Mouse (Mus musculus) heart, embryonic 14.5 days (tissue): ENCODE results near the gene Nudt6. TPM values are rescaled to one million over a fixed set of nuclear protein-coding genes. Genes with fewer than 3 reads are reported as not detected.

Experiments
- ATAC-seq: fragments of 200-750 bp; cut with Nextera tagmentation; 2 replicates; pipeline ENCODE4 v1.8.0; 2017; ENCODE audit warnings: low read depth, moderate TSS enrichment; ENCODE audit not compliant: insufficient number of reproducible peaks, insufficient read depth, low FRiP score
- H3K27ac ChIP-seq, 2 experiments: fragments of 200-500 bp in 1 of 2; fragments of 300-500 bp in 1 of 2; sonication (generic) in 1 of 2; replicated peaks in 1 of 2; 2 replicates each; pipeline ENCODE4 v1.5.1; 2012 to 2014; ENCODE audit warnings: low read depth in 2 of 2, low read length in 2 of 2, control low read depth in 1 of 2, mild to moderate bottlenecking in 1 of 2, mixed read lengths in 1 of 2; ENCODE audit not compliant: control insufficient read depth in 1 of 2, insufficient read depth in 1 of 2
- H3K27me3 ChIP-seq: fragments of 300-500 bp; sonication (generic); 2 replicates; pipeline ENCODE4 v1.6.1; 2014; ENCODE audit warnings: mild to moderate bottlenecking, low read length, control low read depth; ENCODE audit not compliant: control insufficient read depth, insufficient read depth
- H3K36me3 ChIP-seq: fragments of 300-500 bp; sonication (generic); 2 replicates; pipeline ENCODE4 v1.6.1; 2014; ENCODE audit warnings: mild to moderate bottlenecking, control low read depth, low read length, mixed read lengths; ENCODE audit not compliant: control insufficient read depth, insufficient read depth
- H3K4me1 ChIP-seq, 2 experiments: fragments of 200-500 bp in 1 of 2; fragments of 300-500 bp in 1 of 2; sonication (generic) in 1 of 2; 2 replicates each; pipeline ENCODE4 v1.6.1; 2012 to 2014; ENCODE audit warnings: low read length in 2 of 2, control low read depth in 1 of 2, mixed read lengths in 1 of 2; ENCODE audit not compliant: control insufficient read depth in 2 of 2, insufficient read depth in 2 of 2
- H3K4me2 ChIP-seq: fragments of 300-500 bp; sonication (generic); 2 replicates; pipeline ENCODE4 v1.6.1; 2014; ENCODE audit warnings: mild to moderate bottlenecking, low read length
- H3K4me3 ChIP-seq, 2 experiments: fragments of 200-500 bp in 1 of 2; fragments of 300-500 bp in 1 of 2; sonication (generic) in 1 of 2; 2 replicates each; pipeline ENCODE4 v1.5.1; 2012 to 2014; ENCODE audit warnings: low read length in 2 of 2, mild to moderate bottlenecking in 2 of 2, control low read depth in 1 of 2, low read depth in 1 of 2, moderate library complexity in 1 of 2; ENCODE audit not compliant: control insufficient read depth in 1 of 2, insufficient read depth in 1 of 2
- H3K9ac ChIP-seq: fragments of 300-500 bp; sonication (generic); 2 replicates; pipeline ENCODE4 v1.6.1; 2014; ENCODE audit warnings: mild to moderate bottlenecking, low read length
- H3K9me3 ChIP-seq: fragments of 300-500 bp; sonication (generic); 2 replicates; pipeline ENCODE4 v1.6.1; 2016; ENCODE audit warnings: low read length, control low read depth; ENCODE audit not compliant: control insufficient read depth
- WGBS: fragments of 180-500 bp; shearing (Covaris S2); extraction: QIAGEN DNeasy Blood & Tissue Kit; methylation state at CpG from one replicate; pipeline ENCODE4 v1.1.7; 2014; 5-methylcytosine and 5-hydroxymethylcytosine counted together
- polyA plus RNA-seq: library from polyadenylated mRNA; unstranded; fragments of >200 nt; fragmentation: Nextera tagmentation; extraction: Ambion mirVana; gene quantifications from 2 replicates; pipeline ENCODE4 v1.2.1, GENCODE M21; 2014

Nudt6 gene
- polyA plus RNA-seq, 1 experiment from 2014 or later = 13.6 TPM

GRCm38 (mm10) chr3:37381457-37381856 lies 38.6 kb downstream of the Nudt6 start:
- H3K4me1 ChIP-seq = peaks cover 20 to 22% of the 10 kb centered on the region in 2 experiments
- 74% methylated on average over 6 of the region's 6 CpGs for WGBS
- no peak for ATAC-seq
- H3K9me3 ChIP-seq = no peaks in the 10 kb centered on the region
- H3K9ac ChIP-seq = no peak overlapping the region
- H3K4me2 ChIP-seq = no peak overlapping the region
- no peaks in the 10 kb centered on the region for H3K36me3 ChIP-seq
- H3K4me3 ChIP-seq = no peak overlapping the region
- no peak overlapping the region for H3K27ac ChIP-seq
- no peaks in the 10 kb centered on the region for H3K27me3 ChIP-seq

DNA sequence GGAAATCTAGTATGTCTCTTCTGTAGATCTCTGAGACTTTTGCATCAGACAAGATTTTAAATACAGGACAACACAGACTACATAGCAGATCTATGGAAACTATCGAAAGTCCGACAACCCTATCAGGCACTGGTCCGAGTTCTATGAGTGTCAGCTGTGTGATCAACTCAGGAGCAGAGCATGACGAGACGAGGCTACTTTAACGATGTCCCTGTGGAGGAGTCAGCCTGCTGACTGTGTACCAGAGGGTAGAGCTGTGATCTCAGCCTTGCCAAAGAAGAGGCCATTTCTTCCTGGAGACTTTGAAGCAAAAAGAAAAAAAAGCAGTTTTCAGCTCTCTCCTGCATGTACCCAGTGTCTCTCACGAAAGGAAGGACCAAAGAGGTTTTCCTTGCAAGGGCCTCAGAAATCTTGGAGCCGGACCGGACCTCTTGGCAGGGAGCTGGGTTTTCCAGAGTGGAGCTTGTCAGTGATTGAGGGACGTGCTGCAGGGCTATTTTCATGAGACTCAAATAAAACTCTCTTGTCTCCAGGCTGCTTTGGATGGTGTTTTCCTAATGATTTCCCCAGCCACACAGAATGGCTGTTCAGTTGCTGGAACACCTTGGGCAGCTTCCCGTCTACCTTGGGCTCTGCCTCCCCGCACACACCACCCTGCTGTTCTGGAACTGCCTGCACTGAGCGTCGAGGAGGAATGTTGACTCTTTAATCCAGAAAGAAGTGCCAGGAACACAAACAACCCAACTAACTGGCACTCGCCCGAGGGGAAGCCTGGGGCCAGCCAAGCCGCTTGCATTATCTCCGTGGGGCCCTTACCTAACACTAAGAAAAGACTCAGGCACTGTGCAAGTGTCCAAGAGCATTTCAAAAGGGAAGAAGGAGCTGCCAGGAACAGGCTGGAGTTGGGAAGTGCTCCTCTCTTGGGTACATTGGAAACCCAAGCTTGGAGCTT lies 39.8 kb downstream of the Nudt6 start:
- 52% methylated on average over 18 of the region's 18 CpGs for WGBS
- Histone ChIP-seq H3K9me3 (no peaks in the 10 kb centered on the region), H3K4me2 (no peak overlapping the region), H3K9ac (no peak overlapping the region), H3K4me3 (no peak overlapping the region), H3K27ac (peak overlapping the region; percentile 57 to 59), H3K36me3 (no peaks in the 10 kb centered on the region), H3K27me3 (no peaks in the 10 kb centered on the region), H3K4me1 (peaks cover 20 to 22% of the 10 kb centered on the region in 2 experiments)
- ATAC-seq = peak; percentile 31; the same call in 1 of the 2 replicates

GRCm38 (mm10) chr3:37379201-37379600 lies 40.8 kb downstream of the Nudt6 start:
- no peaks in the 10 kb centered on the region for H3K27me3 ChIP-seq
- H3K9me3 ChIP-seq = no peaks in the 10 kb centered on the region
- H3K4me2 ChIP-seq = no peak overlapping the region
- H3K9ac ChIP-seq = no peak overlapping the region
- no peaks in the 10 kb centered on the region for H3K36me3 ChIP-seq
- H3K4me3 ChIP-seq = no peak overlapping the region
- H3K4me1 ChIP-seq = peaks cover 20 to 22% of the 10 kb centered on the region in 2 experiments
- WGBS = 81% methylated on average over 14 of the region's 14 CpGs
- H3K27ac ChIP-seq = no peak overlapping the region
- ATAC-seq = no peak

DNA sequence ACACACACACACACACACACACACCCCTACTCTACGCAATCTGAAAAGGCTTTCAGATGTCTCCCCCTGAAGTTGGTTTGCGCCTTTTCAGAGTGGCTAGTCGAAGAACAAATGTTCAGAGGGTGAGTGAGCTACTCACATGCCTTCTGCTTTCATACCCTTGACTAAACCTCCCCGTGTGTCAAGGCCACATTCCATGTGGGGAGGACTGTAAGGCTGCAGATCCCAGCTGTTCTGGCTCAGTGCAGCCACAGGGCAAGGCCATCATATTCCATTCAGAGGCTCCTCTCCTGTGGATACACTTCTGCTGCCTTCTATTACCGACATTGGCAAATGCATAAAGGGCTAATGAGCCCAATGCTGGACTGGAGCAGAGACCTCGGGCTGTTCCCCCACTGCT lies 41.6 kb downstream of the Nudt6 start:
- H3K27ac ChIP-seq = no peak overlapping the region
- 65% methylated on average over 6 of the region's 6 CpGs for WGBS
- no peaks in the 10 kb centered on the region for H3K36me3 ChIP-seq
- ATAC-seq = 0 out of 2 replicates have a peak, but pooled peaks have one; percentile 38
- no peaks in the 10 kb centered on the region for H3K27me3 ChIP-seq
- peaks cover 17 to 20% of the 10 kb centered on the region in 2 experiments for H3K4me1 ChIP-seq
- no peak overlapping the region for H3K4me2 ChIP-seq
- H3K9ac ChIP-seq = no peak overlapping the region
- no peaks in the 10 kb centered on the region for H3K9me3 ChIP-seq
- no peak overlapping the region for H3K4me3 ChIP-seq

DNA sequence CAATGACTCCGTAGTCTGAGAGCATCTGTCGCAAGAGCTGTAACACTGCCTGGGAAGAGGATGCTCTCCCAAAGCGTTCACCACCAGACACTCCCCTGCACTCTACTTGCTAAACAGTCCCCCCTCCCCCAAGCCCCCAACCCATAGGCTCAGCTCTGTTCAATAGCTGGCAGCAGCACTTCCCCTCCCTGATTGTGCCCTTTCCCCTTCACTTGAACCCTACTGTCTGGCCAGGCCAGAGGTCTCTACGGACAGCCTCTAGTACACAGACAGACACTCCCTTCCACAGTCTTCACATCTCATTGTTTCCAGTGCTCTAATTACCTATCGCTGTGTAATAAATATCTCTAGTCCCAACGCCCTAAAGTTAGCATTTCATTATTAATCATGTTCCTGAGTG lies 42.1 kb downstream of the Nudt6 start:
- no peaks in the 10 kb centered on the region for H3K36me3 ChIP-seq
- H3K9me3 ChIP-seq = no peaks in the 10 kb centered on the region
- H3K9ac ChIP-seq = no peak overlapping the region
- H3K4me1 ChIP-seq = peaks cover 14 to 15% of the 10 kb centered on the region in 2 experiments
- H3K27ac ChIP-seq = no peak overlapping the region
- H3K27me3 ChIP-seq = no peaks in the 10 kb centered on the region
- H3K4me3 ChIP-seq = no peak overlapping the region
- WGBS = 76% methylated on average over 6 of the region's 6 CpGs
- H3K4me2 ChIP-seq = no peak overlapping the region
- ATAC-seq = no peak

DNA sequence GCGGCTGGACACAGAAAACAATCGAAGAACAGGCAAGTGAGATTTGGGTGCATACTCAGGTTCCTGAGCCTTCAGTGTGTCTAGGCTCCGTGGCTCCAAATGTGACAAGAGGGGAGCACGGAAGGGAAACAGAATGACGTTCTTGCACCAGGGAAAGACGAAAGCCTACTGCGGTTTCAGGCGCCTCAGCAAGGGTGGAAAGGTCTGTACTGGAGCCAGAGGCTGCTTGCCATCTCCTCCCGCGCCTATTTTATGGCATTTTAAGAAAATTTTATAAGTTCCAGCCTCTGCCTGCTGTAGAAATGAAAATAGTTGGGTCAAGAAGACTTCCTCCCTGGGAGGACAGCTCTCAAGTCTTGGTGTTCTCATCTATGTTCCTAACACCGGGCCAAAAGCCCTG lies 46.3 kb downstream of the Nudt6 start:
- H3K9ac ChIP-seq = no peak overlapping the region
- ATAC-seq = no peak
- H3K27me3 ChIP-seq = no peaks in the 10 kb centered on the region
- H3K27ac ChIP-seq = no peak overlapping the region
- WGBS = 89% methylated on average over 11 of the region's 11 CpGs
- H3K4me2 ChIP-seq = no peak overlapping the region
- H3K4me3 ChIP-seq = no peak overlapping the region
- 0 out of 2 replicates have a peak, but pooled peaks cover 5% of the 10 kb centered on the region for H3K9me3 ChIP-seq
- H3K4me1 ChIP-seq = peaks cover 3% of the 10 kb centered on the region in 2 experiments; a peak in 1 of 4 replicates
- H3K36me3 ChIP-seq = no peaks in the 10 kb centered on the region

DNA sequence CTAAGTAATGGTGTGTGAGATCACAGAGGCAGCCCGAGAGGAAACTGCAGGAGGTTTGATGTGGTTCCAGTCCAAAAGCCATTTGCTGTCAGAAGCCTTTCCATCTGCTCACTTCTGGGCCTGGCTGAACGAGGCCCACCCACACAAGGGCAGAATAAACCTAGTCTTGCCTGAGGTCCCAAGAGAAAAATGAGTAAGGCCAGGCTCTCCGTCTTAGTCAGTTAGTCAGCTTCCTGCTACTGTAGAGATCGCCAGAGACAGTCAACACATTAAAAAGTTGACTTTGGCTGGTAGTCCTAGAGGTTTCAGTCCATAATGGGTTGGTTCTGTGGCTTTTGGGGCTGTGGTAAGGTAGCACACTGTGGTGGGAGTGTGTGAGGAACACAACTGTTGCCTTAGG lies 49.6 kb downstream of the Nudt6 start:
- H3K4me1 ChIP-seq = peaks cover 6 to 14% of the 10 kb centered on the region in 2 experiments
- no peak overlapping the region for H3K4me3 ChIP-seq
- WGBS = 57% methylated on average over 4 of the region's 4 CpGs
- no peak overlapping the region for H3K27ac ChIP-seq
- H3K9me3 ChIP-seq = 0 out of 2 replicates have a peak, but pooled peaks cover 5% of the 10 kb centered on the region
- no peak for ATAC-seq
- no peak overlapping the region for H3K4me2 ChIP-seq
- H3K27me3 ChIP-seq = no peaks in the 10 kb centered on the region
- H3K9ac ChIP-seq = no peak overlapping the region
- no peaks in the 10 kb centered on the region for H3K36me3 ChIP-seq
